Mouse (Mus musculus): ENCODE measurements around the gene Gfy.

DNA sequence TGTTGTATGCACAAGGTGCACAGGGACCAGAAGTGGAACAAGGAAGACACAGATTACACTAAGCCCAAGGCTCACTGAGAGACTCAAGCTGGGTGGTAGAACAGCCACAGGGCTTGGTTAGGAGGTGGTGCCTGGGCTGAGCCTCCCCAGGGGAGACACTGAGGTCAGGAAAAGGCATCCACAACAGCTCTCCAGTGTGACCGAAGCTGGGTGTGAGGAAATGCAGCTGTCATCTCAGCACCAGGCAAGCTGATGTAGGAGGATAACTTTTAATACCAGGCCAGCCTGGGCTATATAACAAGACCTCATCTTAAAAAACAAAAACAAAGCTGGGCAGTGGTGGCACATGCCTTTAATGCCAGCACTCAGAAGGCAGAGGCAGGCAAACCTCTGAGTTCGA lies 11.8 kb upstream of the Gfy start:
- TF ChIP-seq CTCF (IDR thresholded peaks at IDR 0.05; ENCODE audit: low read depth) (no peak), EP300 (IDR thresholded peaks at IDR 0.05; ENCODE audit: low read depth) (no peak)

All from heart, postnatal 0 days (tissue).